ENCODE assay signal across 9 mouse cellular contexts in the genomic region with DNA sequence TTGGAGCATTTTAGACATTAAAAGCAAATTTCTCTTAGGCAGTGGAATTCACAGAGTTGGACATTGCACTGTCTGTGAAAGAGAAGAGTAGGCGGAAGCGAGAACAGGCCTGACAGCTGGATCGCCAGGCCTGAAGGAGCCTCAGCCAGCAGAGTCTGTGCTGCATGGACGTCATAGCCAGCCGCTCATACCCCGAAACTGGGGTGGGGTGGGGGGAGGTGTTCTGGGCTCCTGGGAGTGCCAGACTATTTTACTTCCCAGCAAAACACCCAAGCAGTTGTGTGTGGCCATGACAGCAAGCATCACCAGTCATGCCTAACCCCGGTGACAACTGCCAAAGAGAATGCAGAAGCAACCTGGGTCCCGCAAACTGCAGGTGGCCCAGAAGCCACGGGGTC. TPM values are rescaled to one million over a fixed set of nuclear protein-coding genes. Genes with fewer than 3 reads are reported as not detected.
DNase-seq lines count a peak whose midpoint lies in the region; ATAC-seq and TF ChIP-seq lines count a peak whose summit lies in the region.
"Had no signal": no experiment of that assay in that cellular context is flagged by ENCODE, and none has a peak within 500 bp of the region (broad histone marks: within the 10 kb centered on the region; RNA-seq: fewer than 3 reads in every experiment).

No protein-coding gene starts in this region.

- peak overlapping the region; percentile 30 for H3K27ac ChIP-seq in intestine, embryonic 16.5 days (ENCODE audit: low read length)
- no peak overlapping the region for H3K27ac ChIP-seq in intestine, postnatal 0 days (ENCODE audit: low read depth, low read length)
- H3K27ac ChIP-seq in embryonic facial prominence, embryonic 15.5 days (replicated peaks) = peak overlapping the region; percentile 68
- H3K27ac ChIP-seq: neural tube, embryonic 13.5 days had no signal

- DNase-seq in kidney, postnatal 4 days = peak; percentile 54 to 71
- DNase-seq in spleen, adult 12 weeks (ENCODE audit: low spot score) = peak; percentile 27
- no peak for DNase-seq in layer of hippocampus, postnatal 10 days (ENCODE audit: low spot score in 2 of 2)
- no peak for DNase-seq in cerebellum, postnatal 4 days (ENCODE audit: low spot score in 2 of 2)
- DNase-seq in c-Kit-positive CD71-positive TER-119-positive erythroid progenitor cells, embryonic 14.5 days (ENCODE audit: low spot score) = no peak

- no peak overlapping the region for H3K9ac ChIP-seq in intestine, embryonic 16.5 days (ENCODE audit: low read depth, low read length)
- H3K9ac ChIP-seq in intestine, postnatal 0 days (ENCODE audit: low read depth, low read length) = no peak overlapping the region
- no peak overlapping the region for H3K9ac ChIP-seq in embryonic facial prominence, embryonic 15.5 days
- H3K9ac ChIP-seq: neural tube, embryonic 13.5 days had no signal

- H3K4me1 ChIP-seq in intestine, embryonic 16.5 days (ENCODE audit: control insufficient read depth, insufficient read depth, low read length) = 0 out of 2 replicates have a peak, but pooled peaks cover 2% of the 10 kb centered on the region
- H3K4me1 ChIP-seq in intestine, postnatal 0 days (replicated peaks; ENCODE audit: control insufficient read depth, insufficient read depth, low read length) = no peaks in the 10 kb centered on the region
- H3K4me1 ChIP-seq in embryonic facial prominence, embryonic 15.5 days = peaks cover 26% of the 10 kb centered on the region

- no peak for TF ChIP-seq CTCF in intestine, postnatal 0 days (IDR thresholded peaks at IDR 0.05; ENCODE audit: low read depth)

- no peak overlapping the region for H3K4me2 ChIP-seq in intestine, embryonic 16.5 days (ENCODE audit: low read depth, low read length)
- no peak overlapping the region for H3K4me2 ChIP-seq in intestine, postnatal 0 days (replicated peaks; ENCODE audit: low read depth)
- no peak overlapping the region for H3K4me2 ChIP-seq in embryonic facial prominence, embryonic 15.5 days (replicated peaks)
- H3K4me2 ChIP-seq: neural tube, embryonic 13.5 days had no signal

- H3K27me3 ChIP-seq in intestine, embryonic 16.5 days (replicated peaks; ENCODE audit: control insufficient read depth, insufficient read depth, low read length) = no peaks in the 10 kb centered on the region
- no peaks in the 10 kb centered on the region for H3K27me3 ChIP-seq in intestine, postnatal 0 days (replicated peaks; ENCODE audit: control insufficient read depth, insufficient read depth, low read length)
- H3K27me3 ChIP-seq in embryonic facial prominence, embryonic 15.5 days = no peaks in the 10 kb centered on the region
- H3K27me3 ChIP-seq: neural tube, embryonic 13.5 days had no signal

- H3K9me3 ChIP-seq in intestine, embryonic 16.5 days (ENCODE audit: control insufficient read depth, low read length) = no peaks in the 10 kb centered on the region
- H3K9me3 ChIP-seq in intestine, postnatal 0 days (ENCODE audit: control insufficient read depth) = no peaks in the 10 kb centered on the region
- H3K9me3 ChIP-seq in embryonic facial prominence, embryonic 15.5 days (replicated peaks) = no peaks in the 10 kb centered on the region
- H3K9me3 ChIP-seq: neural tube, embryonic 13.5 days had no signal

- no peaks in the 10 kb centered on the region for H3K36me3 ChIP-seq in intestine, embryonic 16.5 days (ENCODE audit: control insufficient read depth, insufficient read depth, low read length)
- H3K36me3 ChIP-seq in intestine, postnatal 0 days (ENCODE audit: control insufficient read depth, insufficient read depth) = no peaks in the 10 kb centered on the region
- no peaks in the 10 kb centered on the region for H3K36me3 ChIP-seq in embryonic facial prominence, embryonic 15.5 days
- H3K36me3 ChIP-seq: neural tube, embryonic 13.5 days had no signal

- no peak for ATAC-seq in intestine, embryonic 16.5 days
- ATAC-seq in intestine, postnatal 0 days = no peak
- ATAC-seq in embryonic facial prominence, embryonic 15.5 days (ENCODE audit: insufficient number of reproducible peaks, low FRiP score, low TSS enrichment, low read depth) = 0 out of 2 replicates have a peak, but pooled peaks have one; percentile 43

- WGBS in intestine, embryonic 16.5 days = 78% methylated on average over 9 of the region's 9 CpGs
- WGBS in intestine, postnatal 0 days = 73% methylated on average over 9 of the region's 9 CpGs
- 48% methylated on average over 9 of the region's 9 CpGs for WGBS in embryonic facial prominence, embryonic 15.5 days

- no peak overlapping the region for H3K4me3 ChIP-seq in intestine, embryonic 16.5 days (ENCODE audit: low read length)
- no peak overlapping the region for H3K4me3 ChIP-seq in intestine, postnatal 0 days (ENCODE audit: low read depth, low read length)
- no peak overlapping the region for H3K4me3 ChIP-seq in embryonic facial prominence, embryonic 15.5 days (replicated peaks)
- H3K4me3 ChIP-seq: neural tube, embryonic 13.5 days had no signal

RNA-seq across cellular contexts. Expression of a gene that starts 16.9 kb away (rescaled TPM):
- polyA plus RNA-seq in intestine, embryonic 16.5 days (2015; fragmentation: Nextera tagmentation; extraction: Ambion mirVana) = 12.8 and 13.0 TPM in 2 replicates
- 4.2 and 4.7 TPM in 2 replicates for polyA plus RNA-seq in intestine, postnatal 0 days (2015; fragmentation: Nextera tagmentation; extraction: Ambion mirVana)
- polyA plus RNA-seq in embryonic facial prominence, embryonic 15.5 days (2015; fragmentation: Nextera tagmentation; extraction: Ambion mirVana) = 28.9 and 31.0 TPM in 2 replicates
- 10 to 100 TPM; 72.7 to 78.5 TPM for total RNA-seq in layer of hippocampus, postnatal 10 days (2021)

Comparison
In these comparisons a context has a peak if more than half of its experiments do, and no peak if none do; other contexts are left out.
1. DNase-seq: peak in kidney, postnatal 4 days (2 of 2) and spleen, adult 12 weeks (single experiment); none in layer of hippocampus, postnatal 10 days (0 of 2), cerebellum, postnatal 4 days (0 of 2) and c-Kit-positive CD71-positive TER-119-positive erythroid progenitor cells, embryonic 14.5 days (single experiment).